Mouse (Mus musculus): ENCODE results near the gene H2-DMb1.

Gene H2-DMb1

DNA sequence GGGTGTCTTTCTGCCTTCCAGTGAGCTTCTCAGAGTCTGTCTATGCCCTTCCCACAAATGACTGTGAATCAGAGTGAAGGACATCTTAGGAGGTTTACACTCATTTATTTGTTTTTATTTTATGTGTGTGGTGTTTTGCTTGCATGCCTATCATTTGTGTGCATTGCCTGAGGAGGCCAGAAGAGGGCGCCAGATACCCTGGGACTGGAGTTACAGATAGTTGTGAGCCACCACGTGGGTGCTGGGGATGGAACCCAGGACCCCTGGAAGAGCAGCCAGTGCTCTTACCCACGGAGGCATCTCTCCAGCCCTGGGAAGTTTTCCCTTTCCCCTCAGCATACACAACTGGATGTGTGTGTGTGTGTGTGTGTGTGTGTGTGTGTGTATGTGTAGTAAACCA is 56.8 kb downstream of the H2-DMb1 start:
- DNase-seq (ENCODE audit: low spot score in 2 of 2): no peak
